Mouse (Mus musculus): ENCODE measurements around the gene Myo6. TPM values are rescaled to one million over a fixed set of nuclear protein-coding genes. Genes with fewer than 3 reads are reported as not detected.

The Myo6 gene
- total and polyA plus RNA-seq, 3 experiments = 6.0 to 39.5 (median 11.0) TPM

- peak; percentile 47 for DNase-seq (ENCODE audit: extremely low read depth)
- dilution Hi-C loops (cut with MboI; ENCODE audit: extremely low pct_ligation_motif_present, extremely low pct_unique_long_range_greater_than_20kb, low sequenced_read_pairs) (no loop called here), in situ Hi-C loops (cut with MboI; ENCODE audit: low pct_ligation_motif_present, low pct_unique_long_range_greater_than_20kb, low sequenced_read_pairs) (no loop called here)
- Histone ChIP-seq H3K9me3 (replicated peaks; ENCODE audit: low read length) (no peaks in the 10 kb centered on the region), H3K9ac (ENCODE audit: insufficient read depth, low read depth) (no peak overlapping the region), H3K4me1 (ENCODE audit: control insufficient read depth in 1 of 2, insufficient read depth in 2 of 2) (peaks cover 4 to 19% of the 10 kb centered on the region in 2 experiments; a peak in 3 of 4 replicates), H3K4me2 (ENCODE audit: insufficient read depth, low read depth, poor library complexity, severe bottlenecking) (no peak overlapping the region), H3K27ac (ENCODE audit: insufficient read depth, low read depth) (no peak overlapping the region), H3K4me3 (replicated peaks in 1 of 3; ENCODE audit: low read depth in 2 of 3, low read length in 2 of 3, poor library complexity in 1 of 3) (no peak overlapping the region), H3K36me3 (replicated peaks in 1 of 2; ENCODE audit: control insufficient read depth in 1 of 2, insufficient read depth in 1 of 2, low read length in 1 of 2) (no peaks in the 10 kb centered on the region), H3K27me3 (replicated peaks) (no peaks in the 10 kb centered on the region), H3K79me2 (replicated peaks; ENCODE audit: control insufficient read depth, extremely low read depth, insufficient read depth, poor library complexity, severe bottlenecking) (no peaks in the 10 kb centered on the region)
- 0 out of 2 replicates have a peak, but pooled peaks have one; percentile 38 for TF ChIP-seq TCF12 (IDR thresholded peaks at IDR 0.05; ENCODE audit: low read depth, low read length)
- TF ChIP-seq RAD21 (IDR thresholded peaks at IDR 0.05; ENCODE audit: low read depth, low read length) = no peak
Observed at GRCm38 (mm10) chr9:80223989-80224635, 59.3 kb downstream of the Myo6 start.

GRCm38 (mm10) chr9:80226579-80227325 is 61.9 kb downstream of the Myo6 start:
- in situ Hi-C loops (cut with MboI; ENCODE audit: low pct_ligation_motif_present, low pct_unique_long_range_greater_than_20kb, low sequenced_read_pairs) = no loop called here
- no peaks in the 10 kb centered on the region for H3K9me3 ChIP-seq (replicated peaks; ENCODE audit: low read length)
- H3K4me3 ChIP-seq (replicated peaks in 1 of 3; ENCODE audit: low read depth in 2 of 3, low read length in 2 of 3, poor library complexity in 1 of 3) = no peak overlapping the region
- dilution Hi-C loops (cut with MboI; ENCODE audit: extremely low pct_ligation_motif_present, extremely low pct_unique_long_range_greater_than_20kb, low sequenced_read_pairs) = no loop called here
- no peak overlapping the region for H3K9ac ChIP-seq (ENCODE audit: insufficient read depth, low read depth)
- DNase-seq (ENCODE audit: extremely low read depth) = no peak
- no peaks in the 10 kb centered on the region for H3K27me3 ChIP-seq (replicated peaks)
- no peak overlapping the region for H3K4me2 ChIP-seq (ENCODE audit: insufficient read depth, low read depth, poor library complexity, severe bottlenecking)
- H3K4me1 ChIP-seq (ENCODE audit: control insufficient read depth in 1 of 2, insufficient read depth in 2 of 2) = peaks cover 4 to 19% of the 10 kb centered on the region in 2 experiments; a peak in 3 of 4 replicates
- H3K79me2 ChIP-seq (replicated peaks; ENCODE audit: control insufficient read depth, extremely low read depth, insufficient read depth, poor library complexity, severe bottlenecking) = no peaks in the 10 kb centered on the region
- no peak overlapping the region for H3K27ac ChIP-seq (ENCODE audit: insufficient read depth, low read depth)
- TF ChIP-seq EP300 (IDR thresholded peaks at IDR 0.05; ENCODE audit: low read length) (no peak), JUN (IDR thresholded peaks at IDR 0.05; ENCODE audit: insufficient read depth, low read depth, low read length) (no peak), MEF2A (IDR thresholded peaks at IDR 0.05; ENCODE audit: borderline replicate concordance, low read depth, low read length) (no peak), E2F4 (IDR thresholded peaks at IDR 0.05; ENCODE audit: insufficient replicate concordance, low read depth, low read length) (no peak), KAT2A (IDR thresholded peaks at IDR 0.05; ENCODE audit: insufficient replicate concordance, low read length) (no peak), ETS1 (conservative IDR thresholded peaks at IDR 0.05; ENCODE audit: low read depth, low read length) (no peak), MAFK (IDR thresholded peaks at IDR 0.05; ENCODE audit: insufficient replicate concordance, low read length) (no peak), TCF12 (IDR thresholded peaks at IDR 0.05; ENCODE audit: low read depth, low read length) (no peak), PAX5 (IDR thresholded peaks at IDR 0.05; ENCODE audit: low read length) (no peak), NRF1 (IDR thresholded peaks at IDR 0.05; ENCODE audit: low read depth, low read length) (no peak), MAZ (IDR thresholded peaks at IDR 0.05; ENCODE audit: low read depth, low read length) (no peak)
- H3K36me3 ChIP-seq (replicated peaks in 1 of 2; ENCODE audit: control insufficient read depth in 1 of 2, insufficient read depth in 1 of 2, low read length in 1 of 2) = no peaks in the 10 kb centered on the region

All from CH12.LX (cell line).